Mouse (Mus musculus): ENCODE data around the gene Unc13a.

Gene Unc13a

GRCm38 (mm10) chr8:71612141-71612540 is 59.4 kb downstream of the Unc13a start:
- no peak for DNase-seq

GRCm38 (mm10) chr8:71610822-71611651 is 60.5 kb downstream of the Unc13a start, which contains the start of gene Colgalt1:
Colgalt1 (plus strand) TSS chr8:71610998.
- peak; percentile 99 for DNase-seq

GRCm38 (mm10) chr8:71604021-71604420 is 67.5 kb downstream of the Unc13a start:
- DNase-seq = no peak

- no peak for DNase-seq
These were observed 68.8 kb downstream of the Unc13a start for GRCm38 (mm10) chr8:71602666-71603334.

GRCm38 (mm10) chr8:71601939-71602665 is 69.5 kb downstream of the Unc13a start:
- no peak for DNase-seq

GRCm38 (mm10) chr8:71598841-71599240 is 72.7 kb downstream of the Unc13a start:
- no peak for DNase-seq

- DNase-seq = no peak
These were observed 73.2 kb downstream of the Unc13a start for GRCm38 (mm10) chr8:71598375-71598774.

- DNase-seq = no peak
These were observed 74.1 kb downstream of the Unc13a start, which contains the start of gene Fam129c for GRCm38 (mm10) chr8:71597451-71597850. Fam129c (plus strand) TSS chr8:71597648.

- no peak for DNase-seq
These were observed 74.8 kb downstream of the Unc13a start for GRCm38 (mm10) chr8:71596798-71597197.

GRCm38 (mm10) chr8:71596384-71596783 is 75.2 kb downstream of the Unc13a start:
- no peak for DNase-seq

- peak; percentile 85 for DNase-seq
These were observed 75.7 kb downstream of the Unc13a start for GRCm38 (mm10) chr8:71595862-71596261.

- no peak for DNase-seq
These were observed 77.2 kb downstream of the Unc13a start for GRCm38 (mm10) chr8:71594324-71594722.

- DNase-seq = no peak
These were observed 77.8 kb downstream of the Unc13a start for GRCm38 (mm10) chr8:71593556-71594323.

GRCm38 (mm10) chr8:71592374-71593170 is 79.0 kb downstream of the Unc13a start:
- peak; percentile 88 for DNase-seq

GRCm38 (mm10) chr8:71591471-71592373 is 79.8 kb downstream of the Unc13a start, which contains the start of gene Pgls:
Pgls (plus strand) TSS chr8:71592176.
- peak; percentile 97 for DNase-seq

- DNase-seq = no peak
These were observed 80.5 kb downstream of the Unc13a start for GRCm38 (mm10) chr8:71591017-71591416.

- no peak for DNase-seq
These were observed 82.8 kb downstream of the Unc13a start for GRCm38 (mm10) chr8:71588762-71589161.

- no peak for DNase-seq
These were observed 84.7 kb downstream of the Unc13a start for GRCm38 (mm10) chr8:71586891-71587290.

- DNase-seq = no peak
These were observed 91.4 kb downstream of the Unc13a start for GRCm38 (mm10) chr8:71580201-71580600.

- no peak for DNase-seq
These were observed 92.1 kb downstream of the Unc13a start for GRCm38 (mm10) chr8:71579476-71579875.
